Mouse (Mus musculus) MEL (cell line): ENCODE results near the gene Slc22a23. TPM values are rescaled to one million over a fixed set of nuclear protein-coding genes. Genes with fewer than 3 reads are reported as not detected.

Experiments used
- DNase-seq: peaks from one replicate; pipeline ENCODE4 v3.0.0; 2011; ENCODE audit warnings: low read depth, low spot score
- H3K27ac ChIP-seq: 2 replicates; pipeline ENCODE4 v1.5.1; 2012; ENCODE audit warnings: low read depth, mild to moderate bottlenecking, control low read depth, low read length, moderate library complexity; ENCODE audit not compliant: control insufficient read depth
- H3K27me3 ChIP-seq, 2 experiments: fragments of 150-350 bp in 1 of 2; sonication (generic) in 1 of 2; 2 replicates each; pipeline ENCODE4 v1.6.1; 2012; ENCODE audit warnings: low read length in 2 of 2, mild to moderate bottlenecking in 2 of 2, improper control_type of control experiment in 1 of 2, moderate library complexity in 1 of 2; ENCODE audit not compliant: insufficient read depth in 2 of 2, control insufficient read depth in 1 of 2
- H3K36me3 ChIP-seq, 2 experiments: 2 replicates each; pipeline ENCODE4 v1.6.1; 2012 to 2014; ENCODE audit warnings: low read length in 2 of 2, improper control_type of control experiment in 1 of 2, inconsistent platforms in 1 of 2, mild to moderate bottlenecking in 1 of 2; ENCODE audit not compliant: insufficient read depth in 2 of 2, control insufficient read depth in 1 of 2
- H3K4me1 ChIP-seq, 2 experiments: fragments of 150-350 bp in 1 of 2; sonication (generic) in 1 of 2; 2 replicates each; pipeline ENCODE4 v1.6.1; 2012; ENCODE audit warnings: low read length in 2 of 2, improper control_type of control experiment in 1 of 2, mild to moderate bottlenecking in 1 of 2; ENCODE audit not compliant: insufficient read depth in 2 of 2, control insufficient read depth in 1 of 2
- H3K4me3 ChIP-seq, 2 experiments: fragments of 150-350 bp in 1 of 2; sonication (generic) in 1 of 2; 2 replicates each; pipeline ENCODE4 v1.5.1; 2012; ENCODE audit warnings: low read depth in 2 of 2, low read length in 2 of 2, mild to moderate bottlenecking in 2 of 2, moderate library complexity in 2 of 2, control low read depth in 1 of 2, improper control_type of control experiment in 1 of 2; ENCODE audit not compliant: control insufficient read depth in 1 of 2, insufficient read depth in 1 of 2
- H3K79me2 ChIP-seq: 2 replicates; pipeline ENCODE4 v1.6.1; 2012; ENCODE audit warnings: mild to moderate bottlenecking, low read length, moderate library complexity; ENCODE audit not compliant: control insufficient read depth, poor library complexity, insufficient read depth
- H3K9ac ChIP-seq: 2 replicates; pipeline ENCODE4 v1.6.1; 2012; ENCODE audit warnings: low read depth, mild to moderate bottlenecking, control low read depth, low read length, moderate library complexity; ENCODE audit not compliant: control insufficient read depth, poor library complexity, severe bottlenecking
- H3K9me3 ChIP-seq: fragments of 150-350 bp; sonication (generic); replicated peaks from 2 replicates; pipeline ENCODE4 v1.6.1; 2012; ENCODE audit warnings: mild to moderate bottlenecking, low read length, improper control_type of control experiment, moderate library complexity; ENCODE audit not compliant: insufficient read depth
- CHD2 ChIP-seq: IDR thresholded peaks from 2 replicates; pipeline ENCODE4 v1.6.1; 2011; ENCODE audit warnings: low read length, improper control_type of control experiment
- E2F4 ChIP-seq: IDR thresholded peaks from 2 replicates; pipeline ENCODE4 v1.6.1; 2011; ENCODE audit warnings: low read depth, low read length, improper control_type of control experiment, borderline replicate concordance
- EP300 ChIP-seq, 2 experiments: IDR thresholded peaks; 2 replicates each; pipeline ENCODE4 v1.6.1; 2011; ENCODE audit warnings: improper control_type of control experiment in 2 of 2, low read length in 2 of 2, low read depth in 1 of 2, mild to moderate bottlenecking in 1 of 2
- GABPA ChIP-seq: IDR thresholded peaks from 2 replicates; pipeline ENCODE4 v1.6.1; 2012; ENCODE audit warnings: low read depth, mild to moderate bottlenecking, inconsistent platforms, low read length, improper control_type of control experiment, moderate library complexity
- GATA1 ChIP-seq: IDR thresholded peaks from 2 replicates; pipeline ENCODE4 v1.6.1; 2011; ENCODE audit warnings: low read depth, low read length, improper control_type of control experiment
- HCFC1 ChIP-seq: IDR thresholded peaks from 2 replicates; pipeline ENCODE4 v1.6.1; 2012; ENCODE audit warnings: low read depth, mild to moderate bottlenecking, inconsistent platforms, low read length, improper control_type of control experiment, moderate library complexity
- KAT2A ChIP-seq: conservative IDR thresholded peaks from 2 replicates; pipeline ENCODE4 v1.6.1; 2012; ENCODE audit warnings: low read depth, low read length, improper control_type of control experiment, inconsistent platforms
- MAZ ChIP-seq: IDR thresholded peaks from 2 replicates; pipeline ENCODE4 v1.6.1; 2012; ENCODE audit warnings: low read depth, mild to moderate bottlenecking, inconsistent platforms, low read length, improper control_type of control experiment
- MYB ChIP-seq: IDR thresholded peaks from 2 replicates; pipeline ENCODE4 v1.6.1; 2011; ENCODE audit warnings: mild to moderate bottlenecking, low read depth, low read length, improper control_type of control experiment
- MYC ChIP-seq: IDR thresholded peaks from 2 replicates; pipeline ENCODE4 v1.6.1; 2011; ENCODE audit warnings: low read depth, mild to moderate bottlenecking, low read length, improper control_type of control experiment, moderate library complexity
- POLR2A ChIP-seq, 2 experiments: IDR thresholded peaks; 2 replicates each; pipeline ENCODE4 v1.6.1; 2011 to 2012; ENCODE audit warnings: low read length in 2 of 2, mild to moderate bottlenecking in 2 of 2, control low read depth in 1 of 2, improper control_type of control experiment in 1 of 2, low read depth in 1 of 2, moderate library complexity in 1 of 2; ENCODE audit not compliant: control insufficient read depth in 1 of 2, insufficient read depth in 1 of 2, poor library complexity in 1 of 2
- POLR2AphosphoS5 ChIP-seq: IDR thresholded peaks from 2 replicates; pipeline ENCODE4 v1.6.1; 2012; ENCODE audit warnings: low read depth, borderline replicate concordance, mild to moderate bottlenecking, inconsistent platforms, low read length, moderate library complexity, mixed read lengths
- TAL1 ChIP-seq: IDR thresholded peaks from 2 replicates; pipeline ENCODE4 v1.6.1; 2012; ENCODE audit warnings: mild to moderate bottlenecking, inconsistent platforms, low read length, moderate library complexity, mixed read lengths
- USF1 ChIP-seq: IDR thresholded peaks from 2 replicates; pipeline ENCODE4 v1.6.1; 2014; ENCODE audit warnings: low read depth, mild to moderate bottlenecking, inconsistent platforms, low read length, improper control_type of control experiment, moderate library complexity
- ZC3H11A ChIP-seq: IDR thresholded peaks from 2 replicates; pipeline ENCODE4 v1.6.1; 2012; ENCODE audit warnings: low read depth, mild to moderate bottlenecking, inconsistent platforms, low read length, improper control_type of control experiment
- ZKSCAN1 ChIP-seq: IDR thresholded peaks from 2 replicates; pipeline ENCODE4 v1.6.1; 2012; ENCODE audit warnings: low read depth, mild to moderate bottlenecking, inconsistent platforms, low read length, improper control_type of control experiment, moderate library complexity
- ZMIZ1 ChIP-seq: IDR thresholded peaks from 2 replicates; pipeline ENCODE4 v1.6.1; 2012; ENCODE audit warnings: low read depth, mild to moderate bottlenecking, inconsistent platforms, low read length, improper control_type of control experiment, moderate library complexity
- polyA plus RNA-seq, 2 experiments: library from polyadenylated mRNA; stranded (reverse) in 1 of 2; unstranded in 1 of 2; fragments of >175 nt in 1 of 2; fragments of >200 nt in 1 of 2; gene quantifications; 2 replicates each; pipeline versions ENCODE4 v1.2.1 to v1.2.4; 2012; ENCODE audit warnings: low replicate concordance in 2 of 2, low read depth in 1 of 2; ENCODE audit not compliant: insufficient read length in 2 of 2, insufficient read depth in 1 of 2, missing spikeins in 1 of 2
- total RNA-seq: library from RNA; depleted of rRNA; stranded (reverse); fragments of 300-350 nt; gene quantifications from 2 replicates; pipeline ENCODE4 v1.2.3, GENCODE M21; 2012

Slc22a23 gene
- total and polyA plus RNA-seq, 3 experiments, result 22.2 to 24.3 TPM; not detected in 1

- Histone ChIP-seq H3K27me3 (no peaks in the 10 kb centered on the region), H3K79me2 (no peaks in the 10 kb centered on the region), H3K4me1 (no peaks in the 10 kb centered on the region), H3K36me3 (peaks cover 0 to 5% of the 10 kb centered on the region in 2 experiments; a peak in 2 of 4 replicates), H3K27ac (no peak overlapping the region), H3K4me3 (no peak overlapping the region), H3K9me3 (no peaks in the 10 kb centered on the region), H3K9ac (no peak overlapping the region)
- no peak for TF ChIP-seq POLR2AphosphoS5
- no peak for TF ChIP-seq EP300 (IDR thresholded peaks at IDR 0.05; ENCODE audit: low read depth in 1 of 2, low read length in 2 of 2)
- no peak for TF ChIP-seq KAT2A
- no peak for TF ChIP-seq POLR2A (IDR thresholded peaks at IDR 0.05; ENCODE audit: control insufficient read depth in 1 of 2, insufficient read depth in 1 of 2, low read depth in 1 of 2, low read length in 2 of 2, poor library complexity in 1 of 2)
- TF ChIP-seq HCFC1, result no peak
- TF ChIP-seq MAZ, result no peak
- no peak for TF ChIP-seq CHD2
- TF ChIP-seq ZMIZ1, result no peak
- TF ChIP-seq GABPA, result no peak
- TF ChIP-seq USF1, result no peak
- no peak for TF ChIP-seq E2F4
- TF ChIP-seq ZKSCAN1, result no peak
- TF ChIP-seq GATA1, result no peak
- no peak for TF ChIP-seq MYB
- no peak for TF ChIP-seq ZC3H11A
- no peak for TF ChIP-seq MYC
- no peak for DNase-seq
These were observed 133.7 kb downstream of the Slc22a23 start for GRCm38 (mm10) chr13:34211261-34211775.

GRCm38 (mm10) chr13:34207714-34208470 lies 137.1 kb downstream of the Slc22a23 start:
- H3K79me2 ChIP-seq, result no peaks in the 10 kb centered on the region
- H3K27ac ChIP-seq, result no peak overlapping the region
- DNase-seq, result no peak
- H3K36me3 ChIP-seq, result peaks cover 0 to 4% of the 10 kb centered on the region in 2 experiments; a peak in 2 of 4 replicates
- H3K27me3 ChIP-seq, result no peaks in the 10 kb centered on the region
- no peak for TF ChIP-seq TAL1
- no peak overlapping the region for H3K4me3 ChIP-seq
- no peak overlapping the region for H3K9ac ChIP-seq
- no peaks in the 10 kb centered on the region for H3K9me3 ChIP-seq
- H3K4me1 ChIP-seq, result no peaks in the 10 kb centered on the region
